Mouse (Mus musculus): ENCODE measurements around the gene Prr19. TPM values are rescaled to one million over a fixed set of nuclear protein-coding genes. Genes with fewer than 3 reads are reported as not detected.

Gene Prr19
- polyA plus RNA-seq, 1 experiment from 2014 or later, result 0.32 TPM

- no peak for DNase-seq (ENCODE audit: low spot score)
- WGBS, result 94% methylated on average over 20 of the region's 20 CpGs
Measured at GRCm38 (mm10) chr7:25285511-25286238, 15.5 kb upstream of the Prr19 start.

GRCm38 (mm10) chr7:25286989-25287388 is 14.2 kb upstream of the Prr19 start:
- Histone ChIP-seq H3K4me1 (replicated peaks; ENCODE audit: control insufficient read depth, insufficient read depth, low read length) (peaks cover 20% of the 10 kb centered on the region), H3K4me3 (ENCODE audit: low read depth, low read length) (no peak overlapping the region), H3K36me3 (ENCODE audit: control insufficient read depth, insufficient read depth, low read length) (peaks cover 74% of the 10 kb centered on the region), H3K9me3 (ENCODE audit: control insufficient read depth, low read length) (peaks cover 5% of the 10 kb centered on the region; the same call in 1 of the 2 replicates), H3K27ac (ENCODE audit: low read depth, low read length) (no peak overlapping the region), H3K4me2 (no peak overlapping the region), H3K9ac (ENCODE audit: low read depth, low read length) (no peak overlapping the region), H3K27me3 (replicated peaks; ENCODE audit: control insufficient read depth, insufficient read depth, low read length) (no peaks in the 10 kb centered on the region)
- 82% methylated on average over 8 of the region's 8 CpGs for WGBS
- DNase-seq (ENCODE audit: low spot score) (no peak), ATAC-seq (replicated peaks; ENCODE audit: low FRiP score) (no peak)

More at GRCm38 (mm10) chr7:25285511-25286238, 15.5 kb upstream of the Prr19 start:
- Histone ChIP-seq H3K27me3 (replicated peaks; ENCODE audit: control insufficient read depth, insufficient read depth, low read length) (no peaks in the 10 kb centered on the region), H3K27ac (ENCODE audit: low read depth, low read length) (no peak overlapping the region), H3K4me3 (ENCODE audit: low read depth, low read length) (no peak overlapping the region), H3K36me3 (ENCODE audit: control insufficient read depth, insufficient read depth, low read length) (peaks cover 61% of the 10 kb centered on the region), H3K9me3 (ENCODE audit: control insufficient read depth, low read length) (peaks cover 5% of the 10 kb centered on the region; the same call in 1 of the 2 replicates), H3K9ac (ENCODE audit: low read depth, low read length) (no peak overlapping the region), H3K4me1 (replicated peaks; ENCODE audit: control insufficient read depth, insufficient read depth, low read length) (peaks cover 26% of the 10 kb centered on the region), H3K4me2 (no peak overlapping the region)
- no peak for ATAC-seq (replicated peaks; ENCODE audit: low FRiP score)

GRCm38 (mm10) chr7:25288011-25288410 is 13.2 kb upstream of the Prr19 start:
- 91% methylated on average over 12 of the region's 12 CpGs for WGBS
- no peak for ATAC-seq (replicated peaks; ENCODE audit: low FRiP score)
- no peak overlapping the region for H3K9ac ChIP-seq (ENCODE audit: low read depth, low read length)

GRCm38 (mm10) chr7:25288721-25289120 is 12.5 kb upstream of the Prr19 start:
- DNase-seq (ENCODE audit: low spot score), result no peak
- no peaks in the 10 kb centered on the region for H3K27me3 ChIP-seq (replicated peaks; ENCODE audit: control insufficient read depth, insufficient read depth, low read length)
- H3K27ac ChIP-seq (ENCODE audit: low read depth, low read length), result no peak overlapping the region
- H3K9ac ChIP-seq (ENCODE audit: low read depth, low read length), result no peak overlapping the region
- H3K36me3 ChIP-seq (ENCODE audit: control insufficient read depth, insufficient read depth, low read length), result peaks cover 89% of the 10 kb centered on the region
- H3K4me2 ChIP-seq, result no peak overlapping the region
- no peak overlapping the region for H3K4me3 ChIP-seq (ENCODE audit: low read depth, low read length)
- 85% methylated on average over 3 of the region's 3 CpGs for whole genome bisulfite sequencing
- peaks cover 5% of the 10 kb centered on the region; the same call in 1 of the 2 replicates for H3K9me3 ChIP-seq (ENCODE audit: control insufficient read depth, low read length)
- peaks cover 13% of the 10 kb centered on the region for H3K4me1 ChIP-seq (replicated peaks; ENCODE audit: control insufficient read depth, insufficient read depth, low read length)
- ATAC-seq (replicated peaks; ENCODE audit: low FRiP score), result no peak

More at GRCm38 (mm10) chr7:25288011-25288410, 13.2 kb upstream of the Prr19 start:
- H3K4me3 ChIP-seq (ENCODE audit: low read depth, low read length), result no peak overlapping the region
- H3K27me3 ChIP-seq (replicated peaks; ENCODE audit: control insufficient read depth, insufficient read depth, low read length), result no peaks in the 10 kb centered on the region
- no peak overlapping the region for H3K27ac ChIP-seq (ENCODE audit: low read depth, low read length)
- no peak for DNase-seq (ENCODE audit: low spot score)
- H3K36me3 ChIP-seq (ENCODE audit: control insufficient read depth, insufficient read depth, low read length), result peaks cover 84% of the 10 kb centered on the region
- no peak overlapping the region for H3K4me2 ChIP-seq
- H3K9me3 ChIP-seq (ENCODE audit: control insufficient read depth, low read length), result peaks cover 5% of the 10 kb centered on the region; the same call in 1 of the 2 replicates
- H3K4me1 ChIP-seq (replicated peaks; ENCODE audit: control insufficient read depth, insufficient read depth, low read length), result peaks cover 20% of the 10 kb centered on the region

- Histone ChIP-seq H3K27me3 (replicated peaks; ENCODE audit: control insufficient read depth, insufficient read depth, low read length) (no peaks in the 10 kb centered on the region), H3K4me1 (replicated peaks; ENCODE audit: control insufficient read depth, insufficient read depth, low read length) (peaks cover 3% of the 10 kb centered on the region; the same call in 1 of the 2 replicates), H3K4me2 (no peak overlapping the region), H3K9ac (ENCODE audit: low read depth, low read length) (no peak overlapping the region), H3K27ac (ENCODE audit: low read depth, low read length) (no peak overlapping the region), H3K9me3 (ENCODE audit: control insufficient read depth, low read length) (peaks cover 5% of the 10 kb centered on the region; the same call in 1 of the 2 replicates), H3K4me3 (ENCODE audit: low read depth, low read length) (no peak overlapping the region), H3K36me3 (ENCODE audit: control insufficient read depth, insufficient read depth, low read length) (peaks cover 85% of the 10 kb centered on the region)
- WGBS, result 96% methylated on average over 3 of the region's 3 CpGs
- ATAC-seq (replicated peaks; ENCODE audit: low FRiP score) (no peak), DNase-seq (ENCODE audit: low spot score) (no peak)
Measured at GRCm38 (mm10) chr7:25289925-25290324, 11.3 kb upstream of the Prr19 start.

GRCm38 (mm10) chr7:25290463-25290862 is 10.7 kb upstream of the Prr19 start:
- H3K4me2 ChIP-seq, result no peak overlapping the region
- H3K9me3 ChIP-seq (ENCODE audit: control insufficient read depth, low read length), result peaks cover 5% of the 10 kb centered on the region; the same call in 1 of the 2 replicates
- H3K36me3 ChIP-seq (ENCODE audit: control insufficient read depth, insufficient read depth, low read length), result peaks cover 80% of the 10 kb centered on the region
- 100% methylated on average over 1 of the region's 1 CpGs for WGBS
- H3K4me1 ChIP-seq (replicated peaks; ENCODE audit: control insufficient read depth, insufficient read depth, low read length), result peaks cover 3% of the 10 kb centered on the region; the same call in 1 of the 2 replicates
- 0 out of 2 replicates have a peak, but pooled peaks have one; percentile 16 for ATAC-seq (replicated peaks; ENCODE audit: low FRiP score)
- H3K27ac ChIP-seq (ENCODE audit: low read depth, low read length), result no peak overlapping the region
- H3K9ac ChIP-seq (ENCODE audit: low read depth, low read length), result no peak overlapping the region
- H3K4me3 ChIP-seq (ENCODE audit: low read depth, low read length), result no peak overlapping the region
- H3K27me3 ChIP-seq (replicated peaks; ENCODE audit: control insufficient read depth, insufficient read depth, low read length), result no peaks in the 10 kb centered on the region
- DNase-seq (ENCODE audit: low spot score), result no peak

GRCm38 (mm10) chr7:25290911-25291310 is 10.3 kb upstream of the Prr19 start:
- no peak overlapping the region for H3K4me3 ChIP-seq (ENCODE audit: low read depth, low read length)
- peaks cover 3% of the 10 kb centered on the region; the same call in 1 of the 2 replicates for H3K4me1 ChIP-seq (replicated peaks; ENCODE audit: control insufficient read depth, insufficient read depth, low read length)
- H3K36me3 ChIP-seq (ENCODE audit: control insufficient read depth, insufficient read depth, low read length), result peaks cover 75% of the 10 kb centered on the region
- H3K27ac ChIP-seq (ENCODE audit: low read depth, low read length), result no peak overlapping the region
- no peaks in the 10 kb centered on the region for H3K27me3 ChIP-seq (replicated peaks; ENCODE audit: control insufficient read depth, insufficient read depth, low read length)
- 91% methylated on average over 2 of the region's 2 CpGs for WGBS
- H3K9ac ChIP-seq (ENCODE audit: low read depth, low read length), result no peak overlapping the region
- DNase-seq (ENCODE audit: low spot score) (no peak), ATAC-seq (replicated peaks; ENCODE audit: low FRiP score) (no peak)
- no peak overlapping the region for H3K4me2 ChIP-seq
- H3K9me3 ChIP-seq (ENCODE audit: control insufficient read depth, low read length), result peaks cover 5% of the 10 kb centered on the region; the same call in 1 of the 2 replicates

- Histone ChIP-seq H3K4me1 (replicated peaks; ENCODE audit: control insufficient read depth, insufficient read depth, low read length) (peaks cover 10% of the 10 kb centered on the region), H3K4me3 (ENCODE audit: low read depth, low read length) (no peak overlapping the region), H3K9ac (ENCODE audit: low read depth, low read length) (no peak overlapping the region), H3K27me3 (replicated peaks; ENCODE audit: control insufficient read depth, insufficient read depth, low read length) (no peaks in the 10 kb centered on the region), H3K9me3 (ENCODE audit: control insufficient read depth, low read length) (peaks cover 5% of the 10 kb centered on the region; the same call in 1 of the 2 replicates), H3K36me3 (ENCODE audit: control insufficient read depth, insufficient read depth, low read length) (peaks cover 63% of the 10 kb centered on the region), H3K27ac (ENCODE audit: low read depth, low read length) (no peak overlapping the region), H3K4me2 (no peak overlapping the region)
- DNase-seq (ENCODE audit: low spot score) (no peak), ATAC-seq (replicated peaks; ENCODE audit: low FRiP score) (no peak)
- WGBS, result 80% methylated on average over 7 of the region's 7 CpGs
Measured at GRCm38 (mm10) chr7:25292107-25292506, 9.1 kb upstream of the Prr19 start.

Data from liver, embryonic 11.5 days (tissue).